Mouse (Mus musculus): ENCODE data around the gene Plch1.

- no peak for TF ChIP-seq CTCF (IDR thresholded peaks at IDR 0.05)
- TF ChIP-seq EP300 (IDR thresholded peaks at IDR 0.05) = no peak
Observed at GRCm38 (mm10) chr3:63895786-63896185, 3.5 kb downstream of the Plch1 start.
